Mouse (Mus musculus) thymus, adult 2 months (tissue): ENCODE data around the gene Il11. TPM values are rescaled to one million over a fixed set of nuclear protein-coding genes. Genes with fewer than 3 reads are reported as not detected.

Experiments
- DNase-seq: peaks from one replicate; pipeline ENCODE4 v3.0.0; 2021
- H3K27ac ChIP-seq: fragments of 200-500 bp; 2 replicates; pipeline ENCODE4 v1.5.1; 2012; ENCODE audit warnings: low read length, control low read depth; ENCODE audit not compliant: control insufficient read depth, insufficient read depth
- H3K27me3 ChIP-seq: fragments of 200-500 bp; 2 replicates; pipeline ENCODE4 v1.6.1; 2012; ENCODE audit warnings: mild to moderate bottlenecking, low read length, moderate library complexity, mixed read lengths; ENCODE audit not compliant: control insufficient read depth, insufficient read depth
- H3K36me3 ChIP-seq: fragments of 200-500 bp; 2 replicates; pipeline ENCODE4 v1.6.1; 2012; ENCODE audit warnings: mild to moderate bottlenecking, low read length, moderate library complexity; ENCODE audit not compliant: control insufficient read depth, insufficient read depth
- H3K4me1 ChIP-seq: fragments of 200-500 bp; replicated peaks from 2 replicates; pipeline ENCODE4 v1.6.1; 2012; ENCODE audit warnings: low read length; ENCODE audit not compliant: control insufficient read depth, insufficient read depth
- H3K4me3 ChIP-seq: fragments of 200-500 bp; 2 replicates; pipeline ENCODE4 v1.5.1; 2012; ENCODE audit warnings: mild to moderate bottlenecking, low read length, control low read depth, moderate library complexity; ENCODE audit not compliant: control insufficient read depth, insufficient read depth
- CTCF ChIP-seq: fragments of 200-500 bp; IDR thresholded peaks from 2 replicates; pipeline ENCODE4 v1.5.1; 2012; ENCODE audit warnings: mild to moderate bottlenecking, control low read depth, low read length, moderate library complexity, borderline replicate concordance; ENCODE audit not compliant: control insufficient read depth, poor library complexity, insufficient read depth; ENCODE audit errors: extremely low read depth
- POLR2A ChIP-seq: fragments of 200-500 bp; IDR thresholded peaks from 2 replicates; pipeline ENCODE4 v1.6.1; 2012; ENCODE audit warnings: mild to moderate bottlenecking, low read length, control low read depth, moderate library complexity; ENCODE audit not compliant: control insufficient read depth, poor library complexity, insufficient read depth; ENCODE audit errors: extremely low read depth
- WGBS: fragments of 180-500 bp; shearing (Covaris S2); methylation state at CpG from one replicate; pipeline ENCODE4 v1.1.7; 2018; 5-methylcytosine and 5-hydroxymethylcytosine counted together
- polyA plus RNA-seq: library from polyadenylated mRNA; depleted of rRNA; stranded (reverse); fragments of >200 nt; gene quantifications from 2 replicates; pipeline ENCODE4 v1.2.3, GENCODE M21; 2012; rRNA removed

The Il11 gene
- polyA plus RNA-seq, 1 experiment, result 0.32 TPM

- TF ChIP-seq POLR2A, result no peak
- no peak for DNase-seq
- H3K27me3 ChIP-seq, result no peaks in the 10 kb centered on the region
- 56% methylated on average over 10 of the region's 10 CpGs for WGBS
- peaks cover 16% of the 10 kb centered on the region for H3K4me1 ChIP-seq
- peak overlapping the region; percentile 31 for H3K4me3 ChIP-seq
- peak overlapping the region; percentile 32; the same call in 1 of the 2 replicates for H3K27ac ChIP-seq
- H3K36me3 ChIP-seq, result no peaks in the 10 kb centered on the region
Measured at GRCm38 (mm10) chr7:4739041-4739543, 43.6 kb downstream of the Il11 start.

DNA sequence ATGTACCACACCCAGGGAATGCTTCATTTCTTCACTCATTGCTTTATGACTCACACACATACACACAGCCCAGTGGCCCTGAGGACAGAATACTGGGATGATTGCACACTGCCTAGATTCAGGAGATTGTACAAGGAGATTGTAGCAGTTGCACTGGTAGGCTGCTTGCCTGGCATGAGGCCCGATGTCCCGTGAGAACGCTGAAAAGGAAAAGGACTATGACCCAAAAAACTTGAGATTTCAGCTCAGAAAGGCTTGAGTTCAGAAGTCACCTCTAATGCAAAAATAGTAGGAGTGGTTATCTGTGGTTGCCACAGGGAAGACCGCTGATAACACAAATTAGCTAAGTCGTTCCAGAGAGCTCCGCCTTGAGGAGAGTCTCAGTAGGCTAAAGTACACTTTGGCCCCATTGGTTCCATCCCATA lies 49.7 kb downstream of the Il11 start:
- no peak overlapping the region for H3K4me3 ChIP-seq
- H3K27me3 ChIP-seq, result no peaks in the 10 kb centered on the region
- no peaks in the 10 kb centered on the region for H3K4me1 ChIP-seq
- WGBS, result 92% methylated on average over 6 of the region's 6 CpGs
- H3K36me3 ChIP-seq, result no peaks in the 10 kb centered on the region
- no peak for DNase-seq
- no peak for TF ChIP-seq POLR2A
- no peak for TF ChIP-seq CTCF
- no peak overlapping the region for H3K27ac ChIP-seq

DNA sequence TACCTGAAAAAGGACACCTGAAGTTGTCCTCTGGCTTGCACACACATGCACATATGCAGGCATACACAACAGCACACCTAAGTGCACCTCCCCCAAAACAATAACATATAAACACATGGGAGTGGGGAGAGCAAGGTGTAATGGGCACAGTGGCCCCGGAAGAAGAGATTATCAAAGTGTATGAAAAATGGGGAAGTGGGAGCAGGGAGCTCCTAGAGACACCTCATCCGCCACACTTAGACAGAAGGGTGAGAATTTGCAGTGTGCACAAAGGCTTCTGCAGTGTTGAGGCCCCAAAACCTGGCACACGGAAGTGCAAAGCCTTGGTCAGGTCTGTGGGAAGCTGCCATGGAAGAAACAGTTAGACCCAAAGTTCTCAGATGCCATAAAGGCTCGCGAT lies 51.6 kb downstream of the Il11 start:
- Histone ChIP-seq H3K27ac (no peak overlapping the region), H3K4me1 (no peaks in the 10 kb centered on the region), H3K4me3 (no peak overlapping the region), H3K27me3 (no peaks in the 10 kb centered on the region), H3K36me3 (no peaks in the 10 kb centered on the region)
- no peak for DNase-seq
- TF ChIP-seq POLR2A (no peak), CTCF (no peak)
- 44% methylated on average over 5 of the region's 5 CpGs for WGBS

DNA sequence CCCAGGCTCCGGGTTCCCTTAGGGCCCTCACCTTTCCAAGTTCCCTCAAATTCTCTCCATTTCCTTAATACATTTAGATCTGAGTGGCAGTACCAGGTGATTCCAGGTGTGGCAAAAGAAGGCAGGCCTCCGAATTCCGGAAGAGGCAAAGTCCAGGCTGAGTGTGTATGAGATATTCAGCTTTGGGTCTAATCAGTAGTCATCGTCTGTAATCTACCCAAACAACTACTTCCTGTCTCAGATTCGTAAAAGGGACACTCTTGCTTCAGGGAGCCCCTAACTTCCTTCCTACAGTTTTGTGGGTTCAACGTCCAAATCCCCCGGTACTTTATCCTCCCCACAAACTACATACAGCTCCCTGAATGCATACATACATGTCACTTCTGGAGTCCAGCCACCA lies 57.5 kb downstream of the Il11 start, which contains the start of gene Tmem150b:
TSS of gene Tmem150b (minus strand) at position 81 of the 400 bp plus-strand sequence.
- Histone ChIP-seq H3K27me3 (no peaks in the 10 kb centered on the region), H3K4me1 (peaks cover 14% of the 10 kb centered on the region), H3K36me3 (no peaks in the 10 kb centered on the region), H3K4me3 (no peak within 1 kb of the TSS), H3K27ac (peak within 1 kb of the TSS; percentile 29; the same call in 1 of the 2 replicates)
- DNase-seq, result no peak
- TF ChIP-seq POLR2A (no peak), CTCF (no peak)
- WGBS, result 6% methylated on average over 7 of the region's 7 CpGs

- H3K4me3 ChIP-seq, result no peak overlapping the region
- WGBS, result 9% methylated on average over 3 of the region's 3 CpGs
Measured at GRCm38 (mm10) chr7:4724359-4724758, 58.3 kb downstream of the Il11 start.

GRCm38 (mm10) chr7:4723508-4723907 lies 59.2 kb downstream of the Il11 start:
- TF ChIP-seq CTCF, result no peak
- no peak for TF ChIP-seq POLR2A
- Histone ChIP-seq H3K27me3 (no peaks in the 10 kb centered on the region), H3K36me3 (no peaks in the 10 kb centered on the region), H3K4me1 (peaks cover 14% of the 10 kb centered on the region), H3K4me3 (peak overlapping the region; percentile 32), H3K27ac (no peak overlapping the region)
- DNase-seq, result peak; percentile 27
- 46% methylated on average over 12 of the region's 12 CpGs for WGBS

More at GRCm38 (mm10) chr7:4724359-4724758, 58.3 kb downstream of the Il11 start:
- Histone ChIP-seq H3K4me1 (peaks cover 14% of the 10 kb centered on the region), H3K27me3 (no peaks in the 10 kb centered on the region), H3K27ac (no peak overlapping the region), H3K36me3 (no peaks in the 10 kb centered on the region)
- no peak for DNase-seq
- no peak for TF ChIP-seq POLR2A
- TF ChIP-seq CTCF, result no peak

Other genes with a start within 250 kb of the Il11 start
- 0.39 and 0.54 TPM in 2 replicates for gene Syt5, start 235.3 kb downstream of the Il11 start, polyA plus RNA-seq
- gene Ptprh, start 178.8 kb downstream of the Il11 start, polyA plus RNA-seq, result 0.11 and 0.15 TPM in 2 replicates
- 103 and 113 TPM in 2 replicates for gene Tmem86b, start 151.4 kb downstream of the Il11 start, polyA plus RNA-seq
- 419 and 475 TPM in 2 replicates for gene Ppp6r1, start 123.8 kb downstream of the Il11 start, polyA plus RNA-seq
- 53.0 and 55.4 TPM in 2 replicates for gene Hspbp1, start 97.8 kb downstream of the Il11 start, polyA plus RNA-seq
- 0.71 and 0.84 TPM in 2 replicates for gene Brsk1, start 92.3 kb downstream of the Il11 start, polyA plus RNA-seq
- 2.2 and 3.7 TPM in 2 replicates for gene Tmem150b, start 57.6 kb downstream of the Il11 start, polyA plus RNA-seq
- 224 and 250 TPM in 2 replicates for gene Kmt5c, start 42.7 kb downstream of the Il11 start, polyA plus RNA-seq
- gene Cox6b2, start 29.8 kb downstream of the Il11 start, polyA plus RNA-seq, result 36.6 and 47.7 TPM in 2 replicates
- 0.11 TPM in 1 of 2 replicates, not detected in the other for gene Fam71e2, start 11.6 kb downstream of the Il11 start, polyA plus RNA-seq
- not detected in 2 replicates for gene Tmem190, start 78 bp upstream of the Il11 start, polyA plus RNA-seq
- 18.1 and 23.5 TPM in 2 replicates for gene Tmem238, start 6.8 kb upstream of the Il11 start, polyA plus RNA-seq
- 367 and 512 TPM in 2 replicates for gene Rpl28, start 10.0 kb upstream of the Il11 start, polyA plus RNA-seq
- 970 and 1,071 TPM in 2 replicates for gene Ube2s, start 29.7 kb upstream of the Il11 start, polyA plus RNA-seq
- gene Shisa7, start 61.8 kb upstream of the Il11 start, polyA plus RNA-seq, result 0.48 and 0.74 TPM in 2 replicates
- gene Isoc2b, start 87.4 kb upstream of the Il11 start, polyA plus RNA-seq, result 21.8 and 23.6 TPM in 2 replicates
- gene Isoc2a, start 94.3 kb upstream of the Il11 start, polyA plus RNA-seq, result 20.3 and 20.5 TPM in 2 replicates
- gene Gm36210, start 123.7 kb upstream of the Il11 start, polyA plus RNA-seq, result 0.15 and 0.17 TPM in 2 replicates
- 40.2 and 51.2 TPM in 2 replicates for gene Zfp628, start 132.4 kb upstream of the Il11 start, polyA plus RNA-seq
- 4.4 and 5.9 TPM in 2 replicates for gene Nat14, start 139.2 kb upstream of the Il11 start, polyA plus RNA-seq
- 1.0 and 1.1 TPM in 2 replicates for gene Ssc5d, start 142.9 kb upstream of the Il11 start, polyA plus RNA-seq
- gene Sbk2, start 181.5 kb upstream of the Il11 start, polyA plus RNA-seq, result 1.5 and 5.4 TPM in 2 replicates
- gene Sbk3, start 188.3 kb upstream of the Il11 start, polyA plus RNA-seq, result 0.36 and 3.7 TPM in 2 replicates
- gene Zfp579, start 213.3 kb upstream of the Il11 start, polyA plus RNA-seq, result 125 and 133 TPM in 2 replicates
- 52.2 and 54.6 TPM in 2 replicates for gene Zfp524, start 231.6 kb upstream of the Il11 start, polyA plus RNA-seq
- gene Fiz1, start 231.8 kb upstream of the Il11 start, polyA plus RNA-seq, result 79.3 and 85.2 TPM in 2 replicates
- gene Gm44973, start 232.6 kb upstream of the Il11 start, polyA plus RNA-seq, result not detected in 2 replicates
- 105 and 120 TPM in 2 replicates for gene Zfp865, start 237.5 kb upstream of the Il11 start, polyA plus RNA-seq
- 0.52 and 0.97 TPM in 2 replicates for gene Ccdc106, start 237.7 kb upstream of the Il11 start, polyA plus RNA-seq